In the genomic region with DNA sequence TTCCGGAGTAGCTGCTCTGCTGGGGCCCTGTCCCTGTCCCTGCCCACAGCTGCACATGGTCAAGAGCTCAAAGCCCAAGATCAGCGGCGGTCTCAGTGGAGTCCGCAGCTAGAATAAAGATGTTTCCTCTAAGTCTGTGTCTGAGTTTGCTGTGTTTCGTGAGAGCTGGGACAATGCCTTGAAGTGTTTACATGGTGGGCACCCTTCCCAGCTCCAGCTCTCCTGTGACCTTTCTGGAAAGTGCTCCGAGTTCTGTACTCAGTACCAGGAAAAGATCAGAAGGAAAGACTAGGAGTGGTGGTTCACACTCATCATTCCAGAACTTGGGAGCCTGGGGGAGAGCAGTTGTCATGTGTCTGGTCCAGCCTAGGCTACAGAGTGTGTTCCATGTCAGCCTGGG, we compare ENCODE assay signal across 28 mouse cellular contexts. TPM values are rescaled to one million over a fixed set of nuclear protein-coding genes. Genes with fewer than 3 reads are reported as not detected.
"Had no signal": no experiment of that assay in that cellular context is flagged by ENCODE, and none has a peak within 500 bp of the region (broad histone marks: within the 10 kb centered on the region; RNA-seq: fewer than 3 reads in every experiment).

No protein-coding gene starts in this region.

- ATAC-seq: intestine, postnatal 0 days; liver, postnatal 0 days; midbrain, embryonic 15.5 days had no signal

- H3K27ac ChIP-seq: left cerebral cortex, adult 2 months; liver, embryonic 14.5 days; macrophage; midbrain, embryonic 12.5 days; midbrain, embryonic 15.5 days; neural tube, embryonic 12.5 days; neural tube, embryonic 15.5 days had no signal

- H3K4me2 ChIP-seq: liver, embryonic 11.5 days; midbrain, embryonic 12.5 days; midbrain, embryonic 15.5 days; neural tube, embryonic 12.5 days; neural tube, embryonic 15.5 days had no signal

- H3K27me3 ChIP-seq: midbrain, embryonic 12.5 days; midbrain, embryonic 15.5 days; neural tube, embryonic 12.5 days; neural tube, embryonic 15.5 days had no signal

- H3K9me3 ChIP-seq: midbrain, embryonic 12.5 days; midbrain, embryonic 15.5 days; neural tube, embryonic 12.5 days; neural tube, embryonic 15.5 days had no signal

- H3K4me1 ChIP-seq: midbrain, embryonic 12.5 days; midbrain, embryonic 15.5 days; neural tube, embryonic 12.5 days; neural tube, embryonic 15.5 days had no signal

- DNase-seq: kidney, adult 2 months; kidney, postnatal 10 days; kidney, postnatal 36 days; layer of hippocampus, postnatal 36 days; liver, postnatal 0 days; right cerebral cortex, adult 18-20 months; right cerebral cortex, postnatal 14 days; right cerebral cortex, postnatal 4 days; thymus, postnatal 25 days had no signal

- H3K36me3 ChIP-seq: midbrain, embryonic 12.5 days; midbrain, embryonic 15.5 days; neural tube, embryonic 12.5 days; neural tube, embryonic 15.5 days had no signal

- H3K9ac ChIP-seq: liver, embryonic 14.5 days; liver, postnatal 0 days; midbrain, embryonic 12.5 days; midbrain, embryonic 15.5 days; neural tube, embryonic 12.5 days; neural tube, embryonic 15.5 days had no signal

- H3K4me3 ChIP-seq: left cerebral cortex, adult 2 months; midbrain, embryonic 12.5 days; midbrain, embryonic 15.5 days; neural tube, embryonic 12.5 days; neural tube, embryonic 15.5 days had no signal

RNA-seq across cellular contexts. Expression of a gene that starts 16.9 kb away (rescaled TPM):
- total RNA-seq: layer of hippocampus, postnatal 10 days; layer of hippocampus, postnatal 36 days; left cerebral cortex, adult 2 months; left cerebral cortex, postnatal 10 days; left cerebral cortex, postnatal 36 days; megakaryocyte, adult 5-6 weeks had no signal
- polyA plus RNA-seq: intestine, embryonic 14.5 days; intestine, postnatal 0 days; kidney, adult 2 months; kidney, embryonic 14.5 days; limb, embryonic 11.5 days; limb, embryonic 14.5 days; liver, embryonic 11.5 days; liver, embryonic 14.5 days; liver, postnatal 0 days; macrophage; midbrain, embryonic 12.5 days; midbrain, embryonic 15.5 days; neural tube, embryonic 12.5 days; neural tube, embryonic 15.5 days; stomach, embryonic 14.5 days had no signal

RNA-seq across cellular contexts. Expression of a gene that starts 17.2 kb away (rescaled TPM):
- total RNA-seq: layer of hippocampus, adult 8-10 months; layer of hippocampus, postnatal 36 days; left cerebral cortex, adult 2 months; left cerebral cortex, postnatal 36 days; megakaryocyte, adult 5-6 weeks had no signal
- polyA plus RNA-seq: intestine, embryonic 14.5 days; liver, embryonic 11.5 days; liver, embryonic 14.5 days; liver, postnatal 0 days; macrophage; midbrain, embryonic 12.5 days; neural tube, embryonic 12.5 days had no signal

RNA-seq across cellular contexts. Expression of a gene that starts 50.2 kb away (rescaled TPM):
- total RNA-seq: megakaryocyte, adult 5-6 weeks had no signal
- polyA plus RNA-seq: intestine, embryonic 14.5 days; kidney, adult 2 months; kidney, embryonic 14.5 days; limb, embryonic 11.5 days; liver, embryonic 11.5 days; macrophage; midbrain, embryonic 12.5 days; neural tube, embryonic 12.5 days; neural tube, embryonic 15.5 days had no signal
